Mouse (Mus musculus): ENCODE results near the gene Xpot.

GRCm38 (mm10) chr10:121549670-121550069 is 76.5 kb downstream of the Xpot start:
- TF ChIP-seq POLR2A (IDR thresholded peaks at IDR 0.05; ENCODE audit: low read depth, low read length), result no peak
- no peak for TF ChIP-seq CTCF (IDR thresholded peaks at IDR 0.05; ENCODE audit: extremely low read depth, insufficient read depth, insufficient read length, insufficient replicate concordance)
